Mouse (Mus musculus) ES-Bruce4 (cell line): ENCODE measurements around the gene Gm9507.
"Not testable (repeated sequence)": the region's sequence is repeated elsewhere in the genome, so short reads cannot be mapped to it uniquely, and the experiment has no call there.

Experiments
- CTCF ChIP-seq: IDR thresholded peaks from one replicate; pipeline ENCODE4 v1.8.1; 2011; ENCODE audit warnings: low read depth, low read length
- EP300 ChIP-seq: IDR thresholded peaks from 2 replicates; pipeline ENCODE4 v1.6.1; 2011; ENCODE audit warnings: low read depth, low read length; ENCODE audit not compliant: insufficient read depth
- POLR2A ChIP-seq: IDR thresholded peaks from one replicate; pipeline ENCODE4 v1.8.1; 2011; ENCODE audit warnings: low read length; ENCODE audit not compliant: insufficient read depth

GRCm38 (mm10) chr10:77782442-77782841, 29.2 kb downstream of the Gm9507 start, which contains the start of gene Gm3250:
- not testable (repeated sequence) for TF ChIP-seq POLR2A, CTCF, EP300
